Mouse (Mus musculus): ENCODE results near the gene Ndrg3. TPM values are rescaled to one million over a fixed set of nuclear protein-coding genes. Genes with fewer than 3 reads are reported as not detected.
A peak's percentile ranks its signal among the peaks of the same experiment; 100 is the strongest.

The Ndrg3 gene
- 135 and 141 TPM in 2 replicates for polyA plus RNA-seq (2015; fragmentation: Nextera tagmentation; extraction: Ambion mirVana)

DNA sequence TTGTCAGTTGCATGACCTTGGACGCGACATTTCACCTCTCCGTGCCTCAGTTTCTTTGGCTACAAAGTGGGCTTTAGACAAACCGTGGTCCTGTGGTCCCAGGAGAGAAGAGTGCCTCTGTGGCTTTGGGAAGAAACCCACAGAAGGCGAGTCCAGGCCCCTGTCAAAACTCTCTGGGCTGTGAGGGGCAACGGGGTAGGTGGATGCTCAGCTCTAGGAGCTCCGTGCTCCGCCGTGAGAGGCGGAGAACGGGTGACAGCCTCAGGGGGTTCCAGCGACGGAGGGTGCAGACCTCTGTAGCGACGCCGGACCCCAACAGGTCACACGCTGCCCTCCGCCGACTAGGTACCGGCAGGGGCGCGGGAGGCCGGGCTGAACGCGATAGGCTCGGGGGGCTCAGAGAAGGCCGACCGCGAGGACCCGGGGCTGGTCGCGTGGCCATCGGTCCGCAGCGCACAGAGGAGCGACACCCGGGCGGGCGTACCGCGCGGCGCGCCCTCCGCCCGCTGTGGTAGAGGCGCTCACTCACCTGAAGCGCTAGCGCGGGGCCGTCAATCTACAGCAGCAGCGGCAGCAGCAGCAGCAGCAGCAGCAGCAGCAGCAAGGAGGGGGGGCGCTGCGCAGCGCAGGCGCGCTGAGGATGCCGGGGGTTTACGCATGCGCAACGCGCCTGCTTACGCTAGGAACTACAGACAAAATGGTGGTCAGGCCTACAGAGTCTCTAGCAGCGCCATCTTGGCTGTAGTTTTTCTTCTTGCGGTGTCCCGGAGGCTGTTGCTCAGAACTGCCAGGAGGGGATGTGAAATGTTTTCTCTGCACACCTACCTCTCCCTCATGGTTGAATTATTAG lies at the start of gene Ndrg3:
Ndrg3 (minus strand) TSS at position 587 of the 850 bp plus-strand sequence.
- no peaks in the 10 kb centered on the region for H3K36me3 ChIP-seq
- peak within 1 kb of the TSS; percentile 87 for H3K27ac ChIP-seq (replicated peaks)
- H3K4me1 ChIP-seq (replicated peaks), result peaks cover 19% of the 10 kb centered on the region
- no peaks in the 10 kb centered on the region for H3K27me3 ChIP-seq
- H3K9me3 ChIP-seq, result no peaks in the 10 kb centered on the region
- WGBS, result under 1% methylated on average over 66 of the region's 66 CpGs
- peak within 1 kb of the TSS; percentile 92 for H3K9ac ChIP-seq
- H3K4me3 ChIP-seq, result peak within 1 kb of the TSS; percentile 85
- H3K4me2 ChIP-seq, result peak within 1 kb of the TSS; percentile 78
- ATAC-seq (ENCODE audit: low FRiP score, low read depth), result peak; percentile 97

DNA sequence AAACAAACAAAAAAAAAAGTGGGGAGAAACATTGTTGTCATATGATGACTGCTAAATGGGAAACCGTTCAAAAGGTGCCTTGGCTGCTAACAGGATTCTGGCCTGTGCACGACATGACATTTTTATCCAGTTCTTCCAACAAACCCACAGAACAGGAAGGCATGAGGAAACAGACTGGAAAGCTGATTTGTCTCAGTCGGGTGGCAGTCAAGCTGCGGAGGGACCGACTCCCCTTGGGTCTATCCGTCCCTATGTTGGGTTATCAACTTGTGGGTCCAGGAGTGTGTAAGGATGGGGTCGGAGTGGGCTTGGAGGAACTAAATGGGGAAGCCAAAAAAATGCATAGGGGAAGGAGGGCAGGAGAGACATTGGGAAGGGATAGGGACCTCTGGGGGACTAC lies 49.6 kb upstream of the Ndrg3 start:
- Histone ChIP-seq H3K36me3 (peaks cover 70% of the 10 kb centered on the region), H3K4me1 (replicated peaks) (peaks cover 12% of the 10 kb centered on the region; the same call in 1 of the 2 replicates)

GRCm38 (mm10) chr2:157040649-157041046 lies 48.8 kb upstream of the Ndrg3 start:
- 0 out of 2 replicates have a peak overlapping the region, but pooled peaks have one; percentile 19 for H3K27ac ChIP-seq (replicated peaks)
- H3K36me3 ChIP-seq, result peaks cover 64% of the 10 kb centered on the region
- no peak for ATAC-seq (ENCODE audit: low FRiP score, low read depth)

More for the DNA sequence above, 49.6 kb upstream of the Ndrg3 start:
- ATAC-seq (ENCODE audit: low FRiP score, low read depth), result no peak
- no peak overlapping the region for H3K27ac ChIP-seq (replicated peaks)
- H3K27me3 ChIP-seq, result no peaks in the 10 kb centered on the region
- H3K4me2 ChIP-seq, result no peak overlapping the region
- H3K9ac ChIP-seq, result no peak overlapping the region
- H3K4me3 ChIP-seq, result no peak overlapping the region
- 91% methylated on average over 7 of the region's 7 CpGs for WGBS
- no peaks in the 10 kb centered on the region for H3K9me3 ChIP-seq

DNA sequence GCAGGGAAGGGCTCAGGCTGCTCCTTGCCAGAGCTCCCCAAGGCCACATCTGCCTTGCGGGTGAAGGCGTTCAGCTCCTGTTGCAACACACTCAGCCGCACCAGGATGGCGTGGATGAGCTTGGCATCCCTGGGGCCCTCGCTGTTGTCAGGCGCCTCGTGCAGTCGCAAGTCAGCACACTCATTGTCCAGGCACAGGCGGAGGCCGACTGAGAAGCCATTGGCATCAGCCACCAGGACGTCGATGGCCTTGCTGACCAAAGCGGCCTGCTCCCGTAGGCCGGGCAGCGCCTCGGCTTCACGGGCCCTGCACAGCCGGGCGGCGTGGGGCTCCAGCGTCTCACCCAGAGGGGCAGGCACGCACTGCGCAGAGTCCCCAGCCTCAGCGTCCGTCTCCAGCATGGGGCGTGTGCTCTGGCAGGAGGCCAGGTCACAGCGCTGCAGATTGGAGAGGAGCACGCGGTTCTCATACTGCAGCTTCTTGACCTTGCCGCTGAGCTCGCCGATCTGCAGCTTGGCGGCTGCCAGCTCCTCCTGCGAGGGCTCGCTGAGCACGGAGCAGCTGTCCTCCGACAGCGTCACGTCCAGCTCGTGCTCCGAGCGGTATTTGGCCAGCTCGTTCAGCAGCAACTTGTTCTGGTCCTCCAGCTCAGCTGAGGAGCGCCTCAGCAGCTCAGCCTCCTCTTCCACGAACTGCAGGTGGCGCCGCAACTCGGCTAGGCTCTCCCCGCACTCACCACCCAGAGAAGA lies 48.2 kb upstream of the Ndrg3 start:
- peak; percentile 60 for ATAC-seq (ENCODE audit: low FRiP score, low read depth)
- Histone ChIP-seq H3K9ac (no peak overlapping the region), H3K4me1 (replicated peaks) (peaks cover 12% of the 10 kb centered on the region; the same call in 1 of the 2 replicates), H3K27ac (replicated peaks) (0 out of 2 replicates have a peak overlapping the region, but pooled peaks have one; percentile 19), H3K27me3 (no peaks in the 10 kb centered on the region), H3K4me2 (no peak overlapping the region), H3K4me3 (no peak overlapping the region), H3K9me3 (no peaks in the 10 kb centered on the region), H3K36me3 (peaks cover 63% of the 10 kb centered on the region)
- 73% methylated on average over 50 of the region's 50 CpGs for WGBS

More at GRCm38 (mm10) chr2:157040649-157041046, 48.8 kb upstream of the Ndrg3 start:
- Histone ChIP-seq H3K4me2 (no peak overlapping the region), H3K9me3 (no peaks in the 10 kb centered on the region), H3K27me3 (no peaks in the 10 kb centered on the region), H3K4me1 (replicated peaks) (peaks cover 12% of the 10 kb centered on the region; the same call in 1 of the 2 replicates), H3K9ac (no peak overlapping the region), H3K4me3 (no peak overlapping the region)
- 82% methylated on average over 17 of the region's 17 CpGs for WGBS

DNA sequence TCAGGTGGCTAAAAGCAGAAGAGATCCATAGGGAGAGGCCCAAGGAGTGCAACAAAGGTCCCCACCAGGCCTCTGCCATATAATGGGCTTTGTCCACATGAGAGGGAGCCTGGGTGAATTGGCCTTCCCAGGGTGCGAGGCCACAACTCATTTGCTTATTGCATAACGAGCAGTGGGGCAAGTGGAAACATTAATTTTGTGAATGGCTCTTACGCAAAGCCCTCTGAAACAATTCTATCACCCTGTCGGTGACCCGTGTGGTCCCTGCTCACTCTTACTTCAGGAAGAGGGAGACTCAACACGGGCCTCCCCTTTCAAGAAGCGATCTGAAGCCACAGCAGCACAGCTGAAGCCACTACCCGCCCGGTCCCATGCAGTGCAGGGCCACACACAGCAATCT lies 45.4 kb upstream of the Ndrg3 start:
- no peaks in the 10 kb centered on the region for H3K9me3 ChIP-seq
- H3K4me2 ChIP-seq, result no peak overlapping the region
- no peaks in the 10 kb centered on the region for H3K27me3 ChIP-seq
- H3K4me1 ChIP-seq (replicated peaks), result peaks cover 12% of the 10 kb centered on the region; the same call in 1 of the 2 replicates
- H3K4me3 ChIP-seq, result no peak overlapping the region
- H3K9ac ChIP-seq, result no peak overlapping the region
- no peak overlapping the region for H3K27ac ChIP-seq (replicated peaks)
- WGBS, result 77% methylated on average over 9 of the region's 9 CpGs
- no peak for ATAC-seq (ENCODE audit: low FRiP score, low read depth)
- peaks cover 76% of the 10 kb centered on the region for H3K36me3 ChIP-seq

- Histone ChIP-seq H3K4me2 (no peak overlapping the region), H3K4me3 (no peak overlapping the region), H3K36me3 (peaks cover 76% of the 10 kb centered on the region), H3K27me3 (no peaks in the 10 kb centered on the region), H3K9ac (no peak overlapping the region), H3K9me3 (no peaks in the 10 kb centered on the region), H3K27ac (replicated peaks) (no peak overlapping the region), H3K4me1 (replicated peaks) (peaks cover 12% of the 10 kb centered on the region; the same call in 1 of the 2 replicates)
- 94% methylated on average over 8 of the region's 8 CpGs for WGBS
- ATAC-seq (ENCODE audit: low FRiP score, low read depth), result no peak
These were observed 44.5 kb upstream of the Ndrg3 start for GRCm38 (mm10) chr2:157036400-157036799.

GRCm38 (mm10) chr2:157035371-157035770 lies 43.5 kb upstream of the Ndrg3 start:
- H3K4me3 ChIP-seq, result no peak overlapping the region
- no peak overlapping the region for H3K27ac ChIP-seq (replicated peaks)
- no peaks in the 10 kb centered on the region for H3K9me3 ChIP-seq
- H3K9ac ChIP-seq, result no peak overlapping the region
- H3K27me3 ChIP-seq, result no peaks in the 10 kb centered on the region
- ATAC-seq (ENCODE audit: low FRiP score, low read depth), result no peak
- 83% methylated on average over 7 of the region's 7 CpGs for whole genome bisulfite sequencing
- H3K36me3 ChIP-seq, result peaks cover 77% of the 10 kb centered on the region
- no peak overlapping the region for H3K4me2 ChIP-seq
- H3K4me1 ChIP-seq (replicated peaks), result 0 out of 2 replicates have a peak, but pooled peaks cover 7% of the 10 kb centered on the region

DNA sequence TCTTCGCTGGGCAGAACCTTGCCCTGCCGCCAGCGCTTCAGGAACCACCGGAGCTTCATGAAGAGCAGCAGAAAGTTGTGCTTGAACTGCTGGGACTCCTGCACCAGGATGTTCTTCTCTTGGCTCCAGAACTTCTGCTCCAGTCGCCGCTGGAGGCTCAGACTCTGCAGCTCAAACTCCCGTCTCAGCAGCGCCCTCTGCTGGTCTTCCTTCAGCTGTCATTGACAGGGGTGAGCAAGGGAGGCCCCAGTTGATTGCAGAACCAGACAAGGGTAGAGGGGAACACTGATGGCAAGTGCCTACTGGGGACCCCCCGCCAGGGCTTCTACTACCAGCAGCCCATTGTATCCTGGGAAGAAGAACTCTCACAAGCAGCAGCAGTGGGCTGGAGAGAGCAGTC lies 38.9 kb upstream of the Ndrg3 start:
- H3K27me3 ChIP-seq, result no peaks in the 10 kb centered on the region
- no peak overlapping the region for H3K4me2 ChIP-seq
- no peak overlapping the region for H3K9ac ChIP-seq
- H3K36me3 ChIP-seq, result peaks cover 85% of the 10 kb centered on the region
- H3K4me1 ChIP-seq (replicated peaks), result no peaks in the 10 kb centered on the region
- H3K4me3 ChIP-seq, result no peak overlapping the region
- no peak overlapping the region for H3K27ac ChIP-seq (replicated peaks)
- WGBS, result 39% methylated on average over 9 of the region's 9 CpGs
- H3K9me3 ChIP-seq, result no peaks in the 10 kb centered on the region
- peak; percentile 56; the same call in 1 of the 2 replicates for ATAC-seq (ENCODE audit: low FRiP score, low read depth)

GRCm38 (mm10) chr2:157028261-157028660 lies 36.4 kb upstream of the Ndrg3 start:
- Histone ChIP-seq H3K27me3 (no peaks in the 10 kb centered on the region), H3K4me2 (no peak overlapping the region), H3K4me3 (no peak overlapping the region), H3K9ac (no peak overlapping the region), H3K9me3 (no peaks in the 10 kb centered on the region), H3K36me3 (peaks cover 91% of the 10 kb centered on the region), H3K4me1 (replicated peaks) (no peaks in the 10 kb centered on the region), H3K27ac (replicated peaks) (no peak overlapping the region)
- no peak for ATAC-seq (ENCODE audit: low FRiP score, low read depth)
- WGBS, result 86% methylated on average over 4 of the region's 4 CpGs

- Histone ChIP-seq H3K36me3 (peaks cover 92% of the 10 kb centered on the region), H3K9ac (no peak overlapping the region), H3K27me3 (no peaks in the 10 kb centered on the region), H3K27ac (replicated peaks) (no peak overlapping the region), H3K4me2 (no peak overlapping the region), H3K4me1 (replicated peaks) (no peaks in the 10 kb centered on the region), H3K4me3 (no peak overlapping the region), H3K9me3 (no peaks in the 10 kb centered on the region)
- ATAC-seq (ENCODE audit: low FRiP score, low read depth), result no peak
- 89% methylated on average over 21 of the region's 21 CpGs for WGBS
These were observed 35.5 kb upstream of the Ndrg3 start for GRCm38 (mm10) chr2:157027106-157028008.

- Histone ChIP-seq H3K9ac (no peak overlapping the region), H3K36me3 (peaks cover 96% of the 10 kb centered on the region), H3K4me3 (no peak overlapping the region), H3K4me2 (no peak overlapping the region), H3K27ac (replicated peaks) (no peak overlapping the region), H3K4me1 (replicated peaks) (no peaks in the 10 kb centered on the region), H3K9me3 (no peaks in the 10 kb centered on the region), H3K27me3 (no peaks in the 10 kb centered on the region)
- no peak for ATAC-seq (ENCODE audit: low FRiP score, low read depth)
- 95% methylated on average over 16 of the region's 16 CpGs for WGBS
These were observed 29.3 kb upstream of the Ndrg3 start for GRCm38 (mm10) chr2:157021156-157021555.
